Mouse (Mus musculus) stomach, embryonic 16.5 days (tissue): ENCODE results near the gene Hdac4. TPM values are rescaled to one million over a fixed set of nuclear protein-coding genes. Genes with fewer than 3 reads are reported as not detected.

Source experiments
- ATAC-seq: fragments of 200-750 bp; cut with Nextera tagmentation; 2 replicates; pipeline ENCODE4 v1.8.0; 2017; ENCODE audit warnings: moderate number of reproducible peaks, moderate TSS enrichment; ENCODE audit not compliant: insufficient read depth, low FRiP score
- H3K27ac ChIP-seq: fragments of 300-500 bp; sonication (generic); 2 replicates; pipeline ENCODE4 v1.5.1; 2014; ENCODE audit warnings: low read length
- H3K27me3 ChIP-seq: fragments of 300-500 bp; sonication (generic); 2 replicates; pipeline ENCODE4 v1.6.1; 2014; ENCODE audit warnings: low read length, control low read depth, mixed read lengths; ENCODE audit not compliant: control insufficient read depth, insufficient read depth
- H3K36me3 ChIP-seq: fragments of 300-500 bp; sonication (generic); 2 replicates; pipeline ENCODE4 v1.6.1; 2014; ENCODE audit warnings: low read length; ENCODE audit not compliant: control insufficient read depth, insufficient read depth
- H3K4me1 ChIP-seq: fragments of 300-500 bp; sonication (generic); 2 replicates; pipeline ENCODE4 v1.6.1; 2014; ENCODE audit warnings: low read length, control low read depth, mixed read lengths; ENCODE audit not compliant: control insufficient read depth, insufficient read depth
- H3K4me2 ChIP-seq: fragments of 300-500 bp; sonication (generic); 2 replicates; pipeline ENCODE4 v1.6.1; 2014; ENCODE audit warnings: low read depth, low read length, mixed read lengths
- H3K4me3 ChIP-seq: fragments of 300-500 bp; sonication (generic); replicated peaks from 2 replicates; pipeline ENCODE4 v1.5.1; 2014; ENCODE audit warnings: mild to moderate bottlenecking, low read length
- H3K9ac ChIP-seq: fragments of 300-500 bp; sonication (generic); 2 replicates; pipeline ENCODE4 v1.6.1; 2014; ENCODE audit warnings: low read length
- H3K9me3 ChIP-seq: fragments of 300-500 bp; sonication (generic); replicated peaks from 2 replicates; pipeline ENCODE4 v1.6.1; 2016; ENCODE audit warnings: low read length, control low read depth; ENCODE audit not compliant: control insufficient read depth
- WGBS: fragments of 180-500 bp; shearing (Covaris S2); extraction: QIAGEN DNeasy Blood & Tissue Kit; methylation state at CpG from one replicate; pipeline ENCODE4 v1.1.7; 2014; 5-methylcytosine and 5-hydroxymethylcytosine counted together
- polyA plus RNA-seq: library from polyadenylated mRNA; unstranded; fragments of >200 nt; fragmentation: Nextera tagmentation; extraction: Ambion mirVana; gene quantifications from 2 replicates; pipeline ENCODE4 v1.2.1, GENCODE M21; 2015

Gene Hdac4
- polyA plus RNA-seq, 1 experiment from 2014 or later: 15.7 TPM

DNA sequence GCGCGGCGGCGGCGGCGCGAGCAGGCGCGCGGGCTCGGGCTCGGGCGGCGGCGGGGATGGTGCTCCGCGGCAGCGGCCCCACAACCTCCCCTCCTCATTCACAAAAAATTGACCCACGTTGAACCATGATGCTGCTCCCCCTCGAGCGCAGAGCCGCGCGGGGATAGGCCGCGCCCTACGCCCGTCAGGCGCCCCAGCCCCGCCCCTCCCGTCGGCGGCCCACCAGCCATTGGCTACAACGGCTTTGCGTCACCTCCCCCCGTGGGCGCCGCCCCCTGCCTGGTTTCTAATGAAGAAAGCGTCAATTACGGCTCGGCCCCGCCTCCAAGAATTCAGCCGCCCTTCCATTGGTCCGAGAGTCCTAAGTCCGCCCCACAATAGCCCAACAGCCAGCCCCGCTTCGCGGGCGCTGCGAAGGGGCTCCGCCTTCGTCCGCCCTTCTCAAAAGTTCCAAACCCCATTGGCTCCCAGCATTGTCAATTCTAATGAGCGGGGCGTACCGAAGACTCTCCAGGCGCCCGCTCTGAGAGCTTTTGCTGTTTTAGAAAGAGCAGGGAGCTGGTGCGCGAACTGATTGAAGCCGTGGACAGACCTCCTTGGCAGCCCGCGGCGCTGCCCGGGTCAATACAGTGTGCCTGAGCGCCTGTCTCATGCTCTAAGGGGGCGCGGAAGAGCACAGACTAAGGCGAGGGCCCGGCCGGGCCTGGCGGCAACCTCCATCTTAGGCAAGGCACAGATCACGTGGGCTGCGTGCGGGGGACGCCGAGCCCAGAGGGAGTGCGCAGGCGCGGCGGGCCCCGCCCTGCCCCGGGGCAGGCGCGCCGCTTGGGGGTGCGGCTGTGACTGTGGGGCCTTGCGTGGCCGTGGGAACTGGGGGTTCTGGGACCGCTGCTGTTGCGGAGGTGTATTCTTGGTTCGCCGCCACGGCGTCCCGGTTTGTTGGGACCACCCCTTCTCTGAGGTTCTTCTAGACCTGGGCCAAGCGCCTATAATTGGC, 15.1 kb downstream of the Hdac4 start:
- under 1% methylated on average over 86 of the region's 97 CpGs for WGBS
- ATAC-seq: peak; percentile 98
- Histone ChIP-seq H3K9me3 (no peaks in the 10 kb centered on the region), H3K4me2 (peak overlapping the region; percentile 81), H3K4me1 (peaks cover 30% of the 10 kb centered on the region), H3K9ac (peak overlapping the region; percentile 96), H3K27ac (peak overlapping the region; percentile 99), H3K4me3 (peak overlapping the region; percentile 78), H3K27me3 (no peaks in the 10 kb centered on the region), H3K36me3 (no peaks in the 10 kb centered on the region)

DNA sequence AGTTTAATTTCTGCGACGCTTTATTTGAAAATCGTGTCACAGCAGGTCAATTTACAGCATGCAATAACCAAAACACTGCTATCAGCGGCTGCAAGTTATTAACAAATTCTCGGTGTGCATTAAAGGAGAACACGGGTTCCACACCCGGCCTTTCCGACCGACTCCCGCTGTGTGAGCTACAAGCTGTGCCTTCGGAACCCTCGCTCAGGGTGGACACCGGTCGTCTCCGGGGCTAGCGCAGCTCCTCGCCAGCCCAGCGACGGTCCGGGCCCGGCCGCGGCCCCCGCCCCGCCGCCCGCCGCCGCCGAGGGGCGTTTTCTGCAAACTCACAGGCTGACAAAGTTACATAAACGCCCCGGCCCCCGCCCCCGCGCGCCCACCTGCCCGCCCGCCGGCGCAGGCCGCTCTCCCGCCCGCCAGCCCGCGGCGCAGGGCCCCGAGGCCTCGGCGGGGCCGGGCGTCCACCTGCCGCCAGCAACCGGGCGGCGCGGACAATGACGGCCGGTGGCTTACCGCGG, 16.0 kb downstream of the Hdac4 start:
- Histone ChIP-seq H3K27me3 (no peaks in the 10 kb centered on the region), H3K4me3 (peak overlapping the region; percentile 78), H3K36me3 (no peaks in the 10 kb centered on the region), H3K4me1 (peaks cover 38% of the 10 kb centered on the region), H3K9me3 (no peaks in the 10 kb centered on the region), H3K4me2 (peak overlapping the region; percentile 81), H3K27ac (peak overlapping the region; percentile 93), H3K9ac (peak overlapping the region; percentile 90)
- ATAC-seq: no peak
- WGBS: under 1% methylated on average over 50 of the region's 61 CpGs

DNA sequence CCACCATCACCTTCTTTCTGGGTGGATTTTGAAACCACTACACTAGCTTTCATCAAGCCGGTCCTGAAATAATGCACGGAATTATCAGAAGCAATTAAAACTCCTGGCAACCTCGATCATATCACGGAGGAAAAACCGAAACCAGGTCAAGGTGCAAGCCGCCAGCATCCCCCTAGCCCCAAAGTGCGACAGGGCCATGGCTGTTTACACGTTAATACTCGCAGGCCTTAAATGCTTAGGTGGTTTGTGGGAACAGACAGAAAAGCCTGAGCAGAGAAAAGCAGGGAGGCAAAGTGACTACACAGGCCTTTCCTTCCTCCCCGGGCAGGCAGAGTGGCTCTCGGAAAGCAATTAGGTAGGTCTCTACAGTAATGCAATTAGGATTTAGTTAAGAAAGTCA, 16.4 kb downstream of the Hdac4 start:
- Histone ChIP-seq H3K9ac (peak overlapping the region; percentile 90), H3K4me1 (peaks cover 41% of the 10 kb centered on the region), H3K36me3 (no peaks in the 10 kb centered on the region), H3K27me3 (no peaks in the 10 kb centered on the region), H3K9me3 (no peaks in the 10 kb centered on the region), H3K27ac (peak overlapping the region; percentile 93), H3K4me2 (peak overlapping the region; percentile 81), H3K4me3 (peak overlapping the region; percentile 78)
- WGBS: 7% methylated on average over 11 of the region's 11 CpGs
- ATAC-seq: no peak

DNA sequence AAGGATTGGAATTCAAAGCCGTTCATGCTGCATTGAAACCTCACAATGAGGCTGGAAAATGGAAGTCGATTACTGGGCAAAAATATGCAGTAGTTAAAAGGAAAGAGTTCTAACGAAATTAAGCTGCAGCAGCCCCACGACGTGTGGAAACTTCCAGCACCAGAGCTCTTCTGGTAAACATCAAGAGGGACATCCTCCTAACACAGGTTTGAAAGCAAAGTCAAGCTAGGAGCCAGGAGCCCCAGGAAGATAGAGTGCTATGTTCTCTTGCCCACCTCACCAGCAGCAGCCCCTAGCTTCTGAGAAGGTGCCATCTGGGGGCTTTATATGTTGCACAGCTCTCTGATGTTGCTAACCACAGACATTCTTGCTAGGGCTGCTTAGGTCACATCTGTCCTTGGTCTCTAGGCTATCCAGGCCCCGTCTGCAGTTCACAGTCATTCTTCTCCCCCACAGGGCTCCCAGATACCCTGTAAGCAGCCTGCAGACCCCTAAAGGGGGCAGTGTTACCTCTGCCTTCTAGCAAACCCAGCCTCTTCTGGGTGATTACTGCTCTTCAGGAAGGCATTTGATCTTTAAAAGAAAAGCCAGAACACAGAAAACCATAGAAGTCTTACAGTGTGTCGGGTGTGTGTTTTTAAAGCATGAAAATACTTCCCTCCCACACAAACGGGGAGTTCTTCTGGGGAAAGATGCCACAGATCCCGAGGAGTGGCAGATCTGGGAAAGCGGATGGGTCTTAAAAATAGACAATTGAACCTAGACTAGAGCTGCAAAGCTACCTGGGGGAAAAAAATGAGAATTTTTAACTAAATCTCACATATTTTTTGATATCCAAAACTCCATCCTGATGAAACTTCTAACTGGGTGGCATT, 17.2 kb downstream of the Hdac4 start:
- H3K27me3 ChIP-seq: no peaks in the 10 kb centered on the region

GRCm38 (mm10) chr1:92177599-92177998, 17.9 kb downstream of the Hdac4 start:
- no peak for ATAC-seq

More for the DNA sequence above, 17.2 kb downstream of the Hdac4 start:
- H3K4me3 ChIP-seq: peak overlapping the region; percentile 78
- no peak for ATAC-seq
- H3K9me3 ChIP-seq: no peaks in the 10 kb centered on the region
- H3K9ac ChIP-seq: 0 out of 2 replicates have a peak overlapping the region, but pooled peaks have one; percentile 16
- 49% methylated on average over 10 of the region's 10 CpGs for WGBS
- peaks cover 45% of the 10 kb centered on the region for H3K4me1 ChIP-seq
- H3K27ac ChIP-seq: no peak overlapping the region
- peak overlapping the region; percentile 81 for H3K4me2 ChIP-seq
- no peaks in the 10 kb centered on the region for H3K36me3 ChIP-seq

GRCm38 (mm10) chr1:92177196-92177595, 18.3 kb downstream of the Hdac4 start:
- Histone ChIP-seq H3K9me3 (no peaks in the 10 kb centered on the region), H3K4me3 (no peak overlapping the region), H3K9ac (peak overlapping the region; percentile 10; the same call in 1 of the 2 replicates), H3K4me1 (peaks cover 45% of the 10 kb centered on the region), H3K27ac (no peak overlapping the region), H3K27me3 (no peaks in the 10 kb centered on the region), H3K36me3 (no peaks in the 10 kb centered on the region), H3K4me2 (no peak overlapping the region)
- no peak for ATAC-seq
- WGBS: 52% methylated on average over 3 of the region's 3 CpGs

More at GRCm38 (mm10) chr1:92177599-92177998, 17.9 kb downstream of the Hdac4 start:
- Histone ChIP-seq H3K9me3 (no peaks in the 10 kb centered on the region), H3K27ac (no peak overlapping the region), H3K36me3 (no peaks in the 10 kb centered on the region), H3K27me3 (no peaks in the 10 kb centered on the region), H3K4me3 (no peak overlapping the region), H3K4me2 (no peak overlapping the region), H3K4me1 (peaks cover 45% of the 10 kb centered on the region), H3K9ac (0 out of 2 replicates have a peak overlapping the region, but pooled peaks have one; percentile 10)
- 59% methylated on average over 5 of the region's 5 CpGs for WGBS

DNA sequence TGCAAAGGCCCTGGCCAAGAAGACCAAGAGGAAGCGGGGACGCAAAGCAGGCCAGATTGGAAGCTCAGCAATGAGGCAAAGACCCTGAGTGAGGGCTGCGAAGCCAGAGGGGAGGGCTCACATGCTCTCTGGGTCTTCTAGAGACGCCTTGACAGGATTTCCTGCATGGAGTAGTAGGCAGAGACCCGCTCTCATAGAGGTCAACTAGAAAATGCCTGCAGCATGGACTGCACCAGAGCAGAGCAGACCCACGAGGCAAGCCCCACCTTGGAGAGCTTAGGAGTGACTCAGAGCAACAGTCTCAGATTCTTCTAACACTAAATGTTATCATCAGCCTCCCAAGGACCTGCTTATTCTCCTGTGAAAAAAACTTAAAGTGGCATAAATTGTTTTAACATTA, 20.2 kb downstream of the Hdac4 start:
- ATAC-seq: no peak
- Histone ChIP-seq H3K27me3 (no peaks in the 10 kb centered on the region), H3K9me3 (no peaks in the 10 kb centered on the region), H3K36me3 (no peaks in the 10 kb centered on the region), H3K9ac (no peak overlapping the region), H3K4me1 (peaks cover 40% of the 10 kb centered on the region), H3K4me3 (no peak overlapping the region), H3K27ac (no peak overlapping the region), H3K4me2 (no peak overlapping the region)
- WGBS: 71% methylated on average over 6 of the region's 6 CpGs

DNA sequence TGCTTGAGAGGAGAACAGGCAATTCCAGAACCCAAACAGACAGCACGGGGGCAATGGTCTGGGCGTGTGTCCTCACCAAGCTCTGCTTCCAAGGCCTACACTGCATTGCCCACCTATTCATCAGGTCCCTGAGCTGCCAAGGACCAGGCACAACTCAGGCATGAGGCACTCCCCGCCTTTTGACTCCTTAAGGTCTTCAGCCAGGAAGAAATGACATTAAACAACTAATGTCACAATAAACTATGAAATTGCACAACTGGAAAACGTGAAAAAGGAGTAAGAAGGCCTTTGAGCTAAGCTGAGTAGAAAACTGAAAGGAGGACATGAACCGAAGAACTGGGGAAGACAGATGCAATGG, 20.6 kb downstream of the Hdac4 start:
- Histone ChIP-seq H3K4me1 (peaks cover 40% of the 10 kb centered on the region), H3K27ac (no peak overlapping the region)
- 53% methylated on average over 5 of the region's 5 CpGs for WGBS

More for the DNA sequence above, 20.6 kb downstream of the Hdac4 start:
- H3K9ac ChIP-seq: no peak overlapping the region
- no peaks in the 10 kb centered on the region for H3K36me3 ChIP-seq
- H3K27me3 ChIP-seq: no peaks in the 10 kb centered on the region
- H3K4me2 ChIP-seq: no peak overlapping the region
- H3K4me3 ChIP-seq: no peak overlapping the region
- ATAC-seq: no peak
- H3K9me3 ChIP-seq: no peaks in the 10 kb centered on the region
